Mouse (Mus musculus) kidney, embryonic 16.5 days (tissue): ENCODE measurements around the gene Gng12. TPM values are rescaled to one million over a fixed set of nuclear protein-coding genes. Genes with fewer than 3 reads are reported as not detected.
"Not testable (repeated sequence)": the region's sequence is repeated elsewhere in the genome, so short reads cannot be mapped to it uniquely, and the experiment has no call there.

ENCODE experiments used
- ATAC-seq: fragments of 200-750 bp; cut with Nextera tagmentation; 2 replicates; pipeline ENCODE4 v1.8.0; 2017; ENCODE audit warnings: moderate TSS enrichment; ENCODE audit not compliant: low FRiP score, low TSS enrichment
- H3K27ac ChIP-seq: fragments of 300-500 bp; sonication (generic); 2 replicates; pipeline ENCODE4 v1.5.1; 2014; ENCODE audit warnings: low read length
- H3K27me3 ChIP-seq: fragments of 300-500 bp; sonication (generic); 2 replicates; pipeline ENCODE4 v1.6.1; 2014; ENCODE audit warnings: low read length, control low read depth, mixed read lengths; ENCODE audit not compliant: insufficient read depth
- H3K36me3 ChIP-seq: fragments of 300-500 bp; sonication (generic); 2 replicates; pipeline ENCODE4 v1.6.1; 2014; ENCODE audit warnings: low read length, control low read depth, mixed read lengths; ENCODE audit not compliant: insufficient read depth
- H3K4me1 ChIP-seq: fragments of 300-500 bp; sonication (generic); 2 replicates; pipeline ENCODE4 v1.6.1; 2014; ENCODE audit warnings: low read length, control low read depth, mixed read lengths; ENCODE audit not compliant: insufficient read depth
- H3K4me2 ChIP-seq: fragments of 300-500 bp; sonication (generic); replicated peaks from 2 replicates; pipeline ENCODE4 v1.6.1; 2014; ENCODE audit warnings: low read depth, low read length
- H3K4me3 ChIP-seq: fragments of 300-500 bp; sonication (generic); 2 replicates; pipeline ENCODE4 v1.5.1; 2014; ENCODE audit warnings: mild to moderate bottlenecking, low read length
- H3K9ac ChIP-seq: fragments of 300-500 bp; sonication (generic); replicated peaks from 2 replicates; pipeline ENCODE4 v1.6.1; 2014; ENCODE audit warnings: low read length
- H3K9me3 ChIP-seq: fragments of 300-500 bp; sonication (generic); 2 replicates; pipeline ENCODE4 v1.6.1; 2016; ENCODE audit warnings: low read length, control low read depth
- WGBS: fragments of 180-500 bp; shearing (Covaris S2); extraction: QIAGEN DNeasy Blood & Tissue Kit; methylation state at CpG from one replicate; pipeline ENCODE4 v1.1.7; 2014; 5-methylcytosine and 5-hydroxymethylcytosine counted together
- polyA plus RNA-seq: library from polyadenylated mRNA; unstranded; fragments of >200 nt; fragmentation: Nextera tagmentation; extraction: Ambion mirVana; gene quantifications from 2 replicates; pipeline ENCODE4 v1.2.1, GENCODE M21; 2015

Gng12 gene
- polyA plus RNA-seq, 1 experiment from 2014 or later = 111 TPM

- no peaks in the 10 kb centered on the region for H3K36me3 ChIP-seq
- 47% methylated on average over 5 of the region's 5 CpGs for WGBS
- ATAC-seq = no peak
Measured at GRCm38 (mm10) chr6:67029312-67029950, 133.2 kb downstream of the Gng12 start.

DNA sequence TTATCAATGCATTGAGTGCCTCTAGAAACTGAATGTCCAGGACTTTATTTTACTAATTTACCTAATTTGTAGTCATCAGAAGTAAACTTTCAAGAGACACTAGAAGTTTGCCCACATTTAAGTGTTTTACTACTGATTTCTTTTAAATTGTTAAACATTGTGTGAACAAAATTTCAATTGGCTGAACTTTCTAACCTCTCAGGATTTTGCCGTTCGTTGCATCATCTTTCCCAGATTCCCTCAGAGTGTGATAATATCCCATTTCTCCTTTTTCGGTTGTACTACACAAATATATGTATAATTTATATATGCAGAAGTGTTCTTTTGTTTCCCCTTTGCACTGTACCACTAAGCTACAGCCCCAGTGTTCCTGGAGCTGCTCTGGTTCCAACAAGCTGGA lies 133.8 kb downstream of the Gng12 start:
- 43% methylated on average over 3 of the region's 3 CpGs for WGBS
- ATAC-seq = no peak

More at GRCm38 (mm10) chr6:67029312-67029950, 133.2 kb downstream of the Gng12 start:
- H3K9me3 ChIP-seq = no peaks in the 10 kb centered on the region
- no peak overlapping the region for H3K27ac ChIP-seq
- peaks cover 8% of the 10 kb centered on the region; the same call in 1 of the 2 replicates for H3K4me1 ChIP-seq
- no peaks in the 10 kb centered on the region for H3K27me3 ChIP-seq
- H3K4me3 ChIP-seq = no peak overlapping the region
- H3K4me2 ChIP-seq = no peak overlapping the region
- no peak overlapping the region for H3K9ac ChIP-seq

GRCm38 (mm10) chr6:67030416-67030815 lies 134.2 kb downstream of the Gng12 start:
- ATAC-seq = no peak
- Histone ChIP-seq H3K27ac (no peak overlapping the region), H3K27me3 (no peaks in the 10 kb centered on the region), H3K4me2 (no peak overlapping the region), H3K9me3 (no peaks in the 10 kb centered on the region), H3K4me3 (no peak overlapping the region), H3K36me3 (no peaks in the 10 kb centered on the region), H3K4me1 (peaks cover 15% of the 10 kb centered on the region; the same call in 1 of the 2 replicates), H3K9ac (no peak overlapping the region)
- 37% methylated on average over 2 of the region's 2 CpGs for WGBS

More for the DNA sequence above, 133.8 kb downstream of the Gng12 start:
- Histone ChIP-seq H3K36me3 (no peaks in the 10 kb centered on the region), H3K4me2 (no peak overlapping the region), H3K4me3 (no peak overlapping the region), H3K27me3 (no peaks in the 10 kb centered on the region), H3K4me1 (peaks cover 13% of the 10 kb centered on the region; the same call in 1 of the 2 replicates), H3K27ac (no peak overlapping the region), H3K9ac (no peak overlapping the region), H3K9me3 (no peaks in the 10 kb centered on the region)

- Histone ChIP-seq H3K9me3 (no peaks in the 10 kb centered on the region), H3K27me3 (no peaks in the 10 kb centered on the region), H3K9ac (no peak overlapping the region), H3K4me1 (peaks cover 16% of the 10 kb centered on the region; the same call in 1 of the 2 replicates), H3K27ac (no peak overlapping the region), H3K4me2 (no peak overlapping the region), H3K36me3 (no peaks in the 10 kb centered on the region), H3K4me3 (no peak overlapping the region)
- no peak for ATAC-seq
- 72% methylated on average over 5 of the region's 5 CpGs for WGBS
Measured at GRCm38 (mm10) chr6:67030846-67031245, 134.6 kb downstream of the Gng12 start.

DNA sequence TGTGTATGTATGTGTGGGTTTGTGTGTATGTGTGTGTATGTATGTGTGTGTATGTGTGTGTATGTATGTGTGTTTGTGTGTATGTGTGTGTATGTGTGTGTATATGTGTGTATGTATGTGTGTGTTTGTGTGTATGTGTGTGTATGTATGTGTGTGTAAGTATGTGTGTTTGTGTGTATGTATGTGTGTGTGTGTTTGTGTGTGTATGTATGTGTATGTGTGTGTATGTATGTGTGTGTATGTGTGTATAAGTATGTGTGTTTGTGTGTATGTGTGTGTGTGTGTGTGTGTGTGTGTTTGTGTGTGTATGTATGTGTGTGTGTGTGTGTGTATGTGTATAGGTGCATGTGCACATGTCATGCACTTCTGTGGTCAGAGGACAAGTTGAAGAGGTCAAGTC lies 136.4 kb downstream of the Gng12 start:
- not testable (repeated sequence) for H3K4me3 ChIP-seq, H3K27me3 ChIP-seq, H3K36me3 ChIP-seq, H3K9ac ChIP-seq, H3K27ac ChIP-seq, H3K9me3 ChIP-seq, ATAC-seq, H3K4me2 ChIP-seq
- H3K4me1 ChIP-seq = peaks cover 17% of the 10 kb centered on the region; the same call in 1 of the 2 replicates

DNA sequence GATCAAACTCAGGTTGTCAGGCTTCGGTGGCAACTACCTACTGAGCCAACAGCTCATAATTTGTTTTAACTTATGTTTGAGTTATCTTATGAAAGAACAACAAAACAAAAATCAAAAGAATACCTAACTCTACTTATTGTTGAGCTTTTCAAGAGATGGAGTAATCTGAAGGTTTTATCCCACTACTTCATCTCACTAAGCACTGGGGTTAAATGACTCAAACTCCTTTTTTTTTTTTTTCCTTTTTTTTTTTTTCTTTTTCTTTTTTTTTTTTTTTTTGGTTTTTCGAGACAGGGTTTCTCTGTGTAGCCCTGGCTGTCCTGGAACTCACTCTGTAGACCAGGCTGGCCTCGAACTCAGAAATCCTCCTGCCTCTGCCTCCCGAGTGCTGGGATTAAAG lies 136.8 kb downstream of the Gng12 start:
- H3K9ac ChIP-seq, H3K27ac ChIP-seq, H3K9me3 ChIP-seq, ATAC-seq, H3K27me3 ChIP-seq, H3K4me2 ChIP-seq, H3K4me3 ChIP-seq, H3K36me3 ChIP-seq: not testable (repeated sequence)
- WGBS = 93% methylated on average over 2 of the region's 4 CpGs
- peaks cover 22% of the 10 kb centered on the region; the same call in 1 of the 2 replicates for H3K4me1 ChIP-seq

- no peak overlapping the region for H3K4me3 ChIP-seq
- H3K27ac ChIP-seq = no peak overlapping the region
- peaks cover 25% of the 10 kb centered on the region; the same call in 1 of the 2 replicates for H3K4me1 ChIP-seq
- 70% methylated on average over 4 of the region's 4 CpGs for WGBS
- no peaks in the 10 kb centered on the region for H3K9me3 ChIP-seq
- no peak overlapping the region for H3K9ac ChIP-seq
- no peak for ATAC-seq
- no peaks in the 10 kb centered on the region for H3K27me3 ChIP-seq
- H3K4me2 ChIP-seq = no peak overlapping the region
- H3K36me3 ChIP-seq = no peaks in the 10 kb centered on the region
Measured at GRCm38 (mm10) chr6:67033604-67034003, 137.4 kb downstream of the Gng12 start.

DNA sequence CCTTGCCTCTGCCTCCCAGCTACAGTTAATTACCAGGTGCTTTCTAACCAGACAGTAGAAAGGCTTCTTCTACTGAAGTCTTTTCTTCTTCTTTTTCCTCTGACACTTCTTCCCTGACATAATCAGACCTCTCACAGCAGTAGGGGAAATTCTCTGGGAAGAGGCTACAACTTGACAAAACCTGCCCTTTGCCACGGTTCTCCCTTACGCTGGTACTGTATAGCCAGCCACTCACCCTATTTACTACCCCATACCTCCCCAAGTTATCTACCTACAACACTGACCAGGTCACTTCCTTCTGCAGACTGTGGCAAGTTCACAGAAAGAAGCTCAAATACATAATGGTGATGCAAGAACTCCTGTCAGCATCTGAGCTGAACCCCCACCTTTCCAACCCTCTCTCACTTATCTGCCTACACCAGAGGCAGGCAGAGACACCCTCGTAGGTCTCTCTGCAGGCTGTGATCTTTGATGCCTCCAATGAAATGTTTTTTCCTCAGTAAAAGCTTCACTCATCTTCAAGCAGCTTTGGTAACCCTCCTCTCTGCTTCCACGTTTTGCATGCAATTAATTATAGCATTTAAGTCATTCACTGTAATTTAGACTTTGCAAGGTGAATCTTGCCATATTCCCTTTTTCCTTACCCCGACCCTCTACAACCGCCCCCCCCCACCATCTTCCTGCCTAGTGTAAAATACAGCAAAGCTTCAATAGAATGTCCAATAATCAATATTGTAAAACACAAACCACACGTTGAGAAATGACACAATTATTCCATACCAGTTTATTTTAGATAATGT lies 138.3 kb downstream of the Gng12 start:
- H3K4me2 ChIP-seq = peak overlapping the region; percentile 22; the same call in 1 of the 2 replicates
- peak overlapping the region; percentile 41 for H3K9ac ChIP-seq

GRCm38 (mm10) chr6:67035388-67036299 lies 139.4 kb downstream of the Gng12 start:
- peak overlapping the region; percentile 53 for H3K4me2 ChIP-seq
- H3K9ac ChIP-seq = peak overlapping the region; percentile 96
- ATAC-seq = no peak
- WGBS = 11% methylated on average over 19 of the region's 19 CpGs
- H3K27ac ChIP-seq = peak overlapping the region; percentile 97
- no peaks in the 10 kb centered on the region for H3K36me3 ChIP-seq
- H3K4me1 ChIP-seq = peaks cover 21% of the 10 kb centered on the region; the same call in 1 of the 2 replicates
- peak overlapping the region; percentile 90 for H3K4me3 ChIP-seq
- no peaks in the 10 kb centered on the region for H3K27me3 ChIP-seq
- H3K9me3 ChIP-seq = no peaks in the 10 kb centered on the region

More for the DNA sequence above, 138.3 kb downstream of the Gng12 start:
- H3K27me3 ChIP-seq = no peaks in the 10 kb centered on the region
- WGBS = 57% methylated on average over 7 of the region's 7 CpGs
- H3K27ac ChIP-seq = no peak overlapping the region
- ATAC-seq = no peak
- no peaks in the 10 kb centered on the region for H3K9me3 ChIP-seq
- H3K4me3 ChIP-seq = peak overlapping the region; percentile 21
- H3K36me3 ChIP-seq = no peaks in the 10 kb centered on the region
- H3K4me1 ChIP-seq = peaks cover 23% of the 10 kb centered on the region; the same call in 1 of the 2 replicates
